Mouse (Mus musculus) myocyte (in vitro differentiated cells): ENCODE measurements around the gene Klk12. TPM values are rescaled to one million over a fixed set of nuclear protein-coding genes. Genes with fewer than 3 reads are reported as not detected.

Experiments
- H3K27me3 ChIP-seq: one replicate; pipeline ENCODE4 v1.6.1; 2011; ENCODE audit not compliant: control insufficient read depth, insufficient read depth, insufficient read length
- H3K36me3 ChIP-seq: one replicate; pipeline ENCODE4 v1.6.1; 2011; ENCODE audit not compliant: control insufficient read depth, insufficient read depth
- H3K4me2 ChIP-seq: one replicate; pipeline ENCODE4 v1.6.1; 2011; ENCODE audit warnings: low read depth, control low read depth
- H3K4me3 ChIP-seq: one replicate; pipeline ENCODE4 v1.5.1; 2011; ENCODE audit warnings: mild to moderate bottlenecking, control low read depth, moderate library complexity
- H3K79me2 ChIP-seq: one replicate; pipeline ENCODE4 v1.6.1; 2011; ENCODE audit not compliant: control insufficient read depth, insufficient read depth
- H3ac ChIP-seq: one replicate; pipeline ENCODE4 v1.6.1; 2011; ENCODE audit not compliant: control insufficient read depth, insufficient read length
- CEBPB ChIP-seq: IDR thresholded peaks from 2 replicates; pipeline ENCODE4 v1.6.1; 2011; ENCODE audit warnings: mild to moderate bottlenecking, moderate library complexity; ENCODE audit not compliant: poor library complexity, insufficient read depth, severe bottlenecking
- E2F4 ChIP-seq: IDR thresholded peaks from one replicate; pipeline ENCODE4 v1.6.1; 2011; ENCODE audit warnings: mild to moderate bottlenecking, control low read depth, moderate library complexity; ENCODE audit not compliant: insufficient read depth
- MAX ChIP-seq: IDR thresholded peaks from one replicate; pipeline ENCODE4 v1.6.1; 2011; ENCODE audit warnings: low read depth, mild to moderate bottlenecking, control low read depth
- MYOD1 ChIP-seq, 3 experiments: IDR thresholded peaks; one replicate each; pipeline ENCODE4 v1.6.1; 2011; ENCODE audit warnings: control low read depth in 2 of 3, low read depth in 2 of 3, mild to moderate bottlenecking in 2 of 3, moderate library complexity in 1 of 3; ENCODE audit not compliant: insufficient read length in 2 of 3, control insufficient read depth in 1 of 3
- MYOG ChIP-seq, 3 experiments: IDR thresholded peaks; one replicate each; pipeline ENCODE4 v1.6.1; 2011; ENCODE audit warnings: control low read depth in 2 of 3, low read depth in 2 of 3, mild to moderate bottlenecking in 2 of 3; ENCODE audit not compliant: insufficient read length in 2 of 3, control insufficient read depth in 1 of 3, insufficient read depth in 1 of 3
- POLR2A ChIP-seq: IDR thresholded peaks from one replicate; pipeline ENCODE4 v1.6.1; 2011; ENCODE audit warnings: low read depth, mild to moderate bottlenecking, control low read depth, moderate library complexity; ENCODE audit not compliant: insufficient read length
- POLR2AphosphoS2 ChIP-seq: IDR thresholded peaks from one replicate; pipeline ENCODE4 v1.6.1; 2011; ENCODE audit warnings: low read depth, control low read depth; ENCODE audit not compliant: insufficient read length
- REST ChIP-seq: IDR thresholded peaks from one replicate; pipeline ENCODE4 v1.6.1; 2011; ENCODE audit warnings: mild to moderate bottlenecking, control low read depth, moderate library complexity; ENCODE audit not compliant: insufficient read depth, insufficient read length
- SRF ChIP-seq: IDR thresholded peaks from one replicate; pipeline ENCODE4 v1.6.1; 2011; ENCODE audit warnings: low read depth; ENCODE audit not compliant: control insufficient read depth, insufficient read length
- TCF12 ChIP-seq: IDR thresholded peaks from one replicate; pipeline ENCODE4 v1.6.1; 2011; ENCODE audit warnings: mild to moderate bottlenecking, control low read depth; ENCODE audit not compliant: poor library complexity, insufficient read depth, severe bottlenecking
- TCF3 ChIP-seq: IDR thresholded peaks from one replicate; pipeline ENCODE4 v1.6.1; 2011; ENCODE audit warnings: low read depth, control low read depth; ENCODE audit not compliant: insufficient read length
- USF1 ChIP-seq: IDR thresholded peaks from one replicate; pipeline ENCODE4 v1.6.1; 2011; ENCODE audit warnings: low read depth, mild to moderate bottlenecking, control low read depth, moderate library complexity
- polyA plus RNA-seq: library from polyadenylated mRNA; unstranded; fragments of >200 nt; fragmentation: generic; extraction: Trizol; gene quantifications from one replicate; pipeline ENCODE4 v1.2.1, GENCODE M21; 2012; ENCODE audit warnings: missing spikeins

Klk12 gene
- polyA plus RNA-seq, 1 experiment, result 0.05 TPM

GRCm38 (mm10) chr7:43796355-43796754 lies 27.7 kb downstream of the Klk12 start:
- H3K4me2 ChIP-seq, result no peak overlapping the region
- no peak for TF ChIP-seq POLR2A
- no peak for TF ChIP-seq TCF12
- TF ChIP-seq MYOD1 (IDR thresholded peaks at IDR 0.05; ENCODE audit: control insufficient read depth in 1 of 3, insufficient read length in 2 of 3, low read depth in 2 of 3), result no peak
- no peak for TF ChIP-seq CEBPB
- TF ChIP-seq POLR2AphosphoS2, result no peak
- TF ChIP-seq MYOG (IDR thresholded peaks at IDR 0.05; ENCODE audit: control insufficient read depth in 1 of 3, insufficient read depth in 1 of 3, insufficient read length in 2 of 3, low read depth in 2 of 3), result no peak
- no peak for TF ChIP-seq TCF3
- TF ChIP-seq E2F4, result no peak
- no peak for TF ChIP-seq SRF
- TF ChIP-seq REST, result no peak
- TF ChIP-seq USF1, result no peak
- no peak for TF ChIP-seq MAX
- H3K79me2 ChIP-seq, result no peaks in the 10 kb centered on the region
- no peak overlapping the region for H3K4me3 ChIP-seq
- no peaks in the 10 kb centered on the region for H3K27me3 ChIP-seq
- no peak overlapping the region for H3ac ChIP-seq
- H3K36me3 ChIP-seq, result no peaks in the 10 kb centered on the region

GRCm38 (mm10) chr7:43797333-43797769 lies 28.7 kb downstream of the Klk12 start, which contains the start of gene Klk8:
TSS of gene Klk8 (plus strand) at chr7:43797577.
- Histone ChIP-seq H3ac (no peak within 1 kb of the TSS), H3K4me3 (no peak within 1 kb of the TSS), H3K36me3 (no peaks in the 10 kb centered on the region), H3K79me2 (no peaks in the 10 kb centered on the region), H3K4me2 (peak within 1 kb of the TSS; percentile 52), H3K27me3 (no peaks in the 10 kb centered on the region)
- TF ChIP-seq MYOG (IDR thresholded peaks at IDR 0.05; ENCODE audit: control insufficient read depth in 1 of 3, insufficient read depth in 1 of 3, insufficient read length in 2 of 3, low read depth in 2 of 3) (no peak), SRF (no peak), MYOD1 (IDR thresholded peaks at IDR 0.05; ENCODE audit: control insufficient read depth in 1 of 3, insufficient read length in 2 of 3, low read depth in 2 of 3) (no peak), MAX (no peak), POLR2AphosphoS2 (no peak), TCF12 (no peak), POLR2A (no peak), REST (no peak), E2F4 (no peak), USF1 (no peak), CEBPB (no peak), TCF3 (no peak)

- TF ChIP-seq POLR2A (no peak), MYOG (IDR thresholded peaks at IDR 0.05; ENCODE audit: control insufficient read depth in 1 of 3, insufficient read depth in 1 of 3, insufficient read length in 2 of 3, low read depth in 2 of 3) (no peak), E2F4 (no peak), USF1 (no peak), CEBPB (no peak), REST (no peak)
- no peak overlapping the region for H3ac ChIP-seq
- H3K27me3 ChIP-seq, result no peaks in the 10 kb centered on the region
- no peaks in the 10 kb centered on the region for H3K79me2 ChIP-seq
- H3K4me3 ChIP-seq, result no peak overlapping the region
- H3K36me3 ChIP-seq, result no peaks in the 10 kb centered on the region
- no peak overlapping the region for H3K4me2 ChIP-seq
Observed at GRCm38 (mm10) chr7:43797844-43798462, 29.3 kb downstream of the Klk12 start.

DNA sequence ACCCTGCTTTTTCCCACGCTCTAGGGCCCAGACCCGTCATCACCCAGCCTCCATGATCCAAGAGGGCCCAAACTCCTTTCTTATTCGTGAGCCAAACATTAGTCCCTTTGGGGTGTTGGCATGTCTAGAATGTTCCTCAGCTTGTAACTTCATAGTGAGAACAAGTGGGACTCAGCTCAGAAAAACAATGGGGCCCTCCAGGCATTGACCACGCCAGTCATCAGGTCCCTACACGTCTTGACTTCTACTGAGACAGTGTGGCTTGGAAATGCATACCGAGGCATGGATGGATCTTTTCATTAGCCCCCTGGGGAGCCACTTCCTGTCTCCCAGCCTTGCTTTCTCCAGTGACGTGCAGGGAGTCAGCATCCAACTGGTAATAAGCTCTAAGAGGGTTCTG lies 31.2 kb downstream of the Klk12 start:
- Histone ChIP-seq H3K79me2 (no peaks in the 10 kb centered on the region), H3K4me3 (no peak overlapping the region), H3K27me3 (no peaks in the 10 kb centered on the region), H3K36me3 (no peaks in the 10 kb centered on the region), H3K4me2 (no peak overlapping the region), H3ac (no peak overlapping the region)
- TF ChIP-seq CEBPB, result no peak
- no peak for TF ChIP-seq MYOD1 (IDR thresholded peaks at IDR 0.05; ENCODE audit: control insufficient read depth in 1 of 3, insufficient read length in 2 of 3, low read depth in 2 of 3)
- TF ChIP-seq REST, result no peak
- TF ChIP-seq USF1, result no peak
- TF ChIP-seq MYOG (IDR thresholded peaks at IDR 0.05; ENCODE audit: control insufficient read depth in 1 of 3, insufficient read depth in 1 of 3, insufficient read length in 2 of 3, low read depth in 2 of 3), result no peak
- TF ChIP-seq POLR2A, result no peak
- TF ChIP-seq E2F4, result no peak
- TF ChIP-seq MAX, result no peak
- TF ChIP-seq TCF12, result no peak
- no peak for TF ChIP-seq POLR2AphosphoS2
- no peak for TF ChIP-seq TCF3
- TF ChIP-seq SRF, result no peak
